Mouse (Mus musculus) CH12.LX (cell line): ENCODE data around the gene Zfp770. TPM values are rescaled to one million over a fixed set of nuclear protein-coding genes. Genes with fewer than 3 reads are reported as not detected.

ENCODE experiments used
- DNase-seq: peaks from one replicate; pipeline ENCODE4 v3.0.0-alpha.2; 2013; ENCODE audit errors: extremely low read depth
- H3K27ac ChIP-seq: 2 replicates; pipeline ENCODE4 v1.5.1; 2012; ENCODE audit warnings: low read depth, mild to moderate bottlenecking, control low read depth, moderate library complexity; ENCODE audit not compliant: insufficient read depth
- H3K27me3 ChIP-seq: replicated peaks from 2 replicates; pipeline ENCODE3; 2012; ENCODE audit warnings: inconsistent platforms
- H3K36me3 ChIP-seq, 2 experiments: replicated peaks in 1 of 2; 2 replicates each; pipeline versions ENCODE3 to v1.6.1; 2012; ENCODE audit warnings: inconsistent platforms in 1 of 2, low read length in 1 of 2, mild to moderate bottlenecking in 1 of 2, mixed read lengths in 1 of 2, moderate library complexity in 1 of 2; ENCODE audit not compliant: control insufficient read depth in 1 of 2, insufficient read depth in 1 of 2
- H3K4me1 ChIP-seq, 2 experiments: 2 replicates each; pipeline ENCODE4 v1.6.1; 2012; ENCODE audit warnings: inconsistent platforms in 1 of 2, moderate library complexity in 1 of 2; ENCODE audit not compliant: insufficient read depth in 2 of 2, control insufficient read depth in 1 of 2
- H3K4me2 ChIP-seq: 2 replicates; pipeline ENCODE4 v1.6.1; 2012; ENCODE audit warnings: low read depth, mild to moderate bottlenecking, control low read depth; ENCODE audit not compliant: poor library complexity, insufficient read depth, severe bottlenecking
- H3K4me3 ChIP-seq, 3 experiments: fragments of 150-350 bp in 1 of 3; sonication (generic) in 1 of 3; replicated peaks in 1 of 3; 2 replicates each; pipeline versions ENCODE3 to v1.5.1; 2011 to 2012; ENCODE audit warnings: low read depth in 2 of 3, low read length in 2 of 3, mild to moderate bottlenecking in 2 of 3, moderate library complexity in 2 of 3, control low read depth in 1 of 3, improper control_type of control experiment in 1 of 3, inconsistent platforms in 1 of 3, mixed read lengths in 1 of 3; ENCODE audit not compliant: poor library complexity in 1 of 3
- H3K79me2 ChIP-seq: replicated peaks from 2 replicates; pipeline ENCODE4 v1.6.1; 2012; ENCODE audit warnings: mild to moderate bottlenecking, moderate library complexity; ENCODE audit not compliant: control insufficient read depth, poor library complexity, insufficient read depth, severe bottlenecking; ENCODE audit errors: extremely low read depth
- H3K9ac ChIP-seq: 2 replicates; pipeline ENCODE4 v1.6.1; 2012; ENCODE audit warnings: low read depth, mild to moderate bottlenecking, control low read depth, moderate library complexity; ENCODE audit not compliant: insufficient read depth
- H3K9me3 ChIP-seq: replicated peaks from 2 replicates; pipeline ENCODE3; 2012; ENCODE audit warnings: low read length, inconsistent platforms, mixed read lengths
- BHLHE40 ChIP-seq: IDR thresholded peaks from 2 replicates; pipeline ENCODE4 v1.6.1; 2011; ENCODE audit warnings: mild to moderate bottlenecking, low read depth, low read length, improper control_type of control experiment
- CHD2 ChIP-seq: IDR thresholded peaks from 2 replicates; pipeline ENCODE4 v1.6.1; 2011; ENCODE audit warnings: low read length, improper control_type of control experiment
- E2F4 ChIP-seq: IDR thresholded peaks from 2 replicates; pipeline ENCODE4 v1.6.1; 2011; ENCODE audit warnings: low read depth, low read length, improper control_type of control experiment; ENCODE audit not compliant: insufficient replicate concordance
- ELF1 ChIP-seq: IDR thresholded peaks from 2 replicates; pipeline ENCODE4 v1.6.1; 2014; ENCODE audit warnings: low read depth, mild to moderate bottlenecking, inconsistent platforms, low read length, improper control_type of control experiment
- EP300 ChIP-seq: IDR thresholded peaks from 2 replicates; pipeline ENCODE4 v1.6.1; 2011; ENCODE audit warnings: low read length, improper control_type of control experiment
- ETS1 ChIP-seq: conservative IDR thresholded peaks from 2 replicates; pipeline ENCODE4 v1.6.1; 2012; ENCODE audit warnings: low read depth, mild to moderate bottlenecking, inconsistent platforms, low read length, improper control_type of control experiment, moderate library complexity
- GABPA ChIP-seq: IDR thresholded peaks from 2 replicates; pipeline ENCODE4 v1.6.1; 2012; ENCODE audit warnings: low read depth, low read length, improper control_type of control experiment, inconsistent platforms; ENCODE audit not compliant: insufficient replicate concordance
- IRF4 ChIP-seq: IDR thresholded peaks from 2 replicates; pipeline ENCODE4 v1.6.1; 2014; ENCODE audit warnings: low read depth, mild to moderate bottlenecking, inconsistent platforms, low read length, improper control_type of control experiment
- JUN ChIP-seq: IDR thresholded peaks from 2 replicates; pipeline ENCODE4 v1.6.1; 2011; ENCODE audit warnings: low read depth, mild to moderate bottlenecking, low read length, improper control_type of control experiment, moderate library complexity; ENCODE audit not compliant: insufficient read depth
- KAT2A ChIP-seq: IDR thresholded peaks from 2 replicates; pipeline ENCODE4 v1.6.1; 2012; ENCODE audit warnings: low read length, improper control_type of control experiment, inconsistent platforms; ENCODE audit not compliant: insufficient replicate concordance
- MAZ ChIP-seq: IDR thresholded peaks from 2 replicates; pipeline ENCODE4 v1.6.1; 2012; ENCODE audit warnings: low read depth, mild to moderate bottlenecking, inconsistent platforms, low read length, improper control_type of control experiment, moderate library complexity
- MXI1 ChIP-seq: IDR thresholded peaks from 2 replicates; pipeline ENCODE4 v1.6.1; 2011; ENCODE audit warnings: mild to moderate bottlenecking, low read depth, low read length, improper control_type of control experiment
- NELFE ChIP-seq: IDR thresholded peaks from 2 replicates; pipeline ENCODE4 v1.6.1; 2011; ENCODE audit warnings: low read depth, low read length, improper control_type of control experiment
- NRF1 ChIP-seq: IDR thresholded peaks from 2 replicates; pipeline ENCODE4 v1.6.1; 2014; ENCODE audit warnings: low read depth, mild to moderate bottlenecking, inconsistent platforms, low read length, improper control_type of control experiment, moderate library complexity
- PAX5 ChIP-seq: IDR thresholded peaks from 2 replicates; pipeline ENCODE4 v1.6.1; 2012; ENCODE audit warnings: low read length, inconsistent platforms, mixed read lengths
- POLR2A ChIP-seq: IDR thresholded peaks from 2 replicates; pipeline ENCODE4 v1.6.1; 2011; ENCODE audit warnings: low read depth, mild to moderate bottlenecking, improper control_type of control experiment, low read length
- POLR2AphosphoS2 ChIP-seq: IDR thresholded peaks from 2 replicates; pipeline ENCODE4 v1.6.1; 2011; ENCODE audit warnings: low read depth, low read length, improper control_type of control experiment
- SMC3 ChIP-seq: IDR thresholded peaks from 2 replicates; pipeline ENCODE4 v1.6.1; 2011; ENCODE audit warnings: low read depth, low read length, improper control_type of control experiment
- USF1 ChIP-seq: IDR thresholded peaks from 2 replicates; pipeline ENCODE4 v1.6.1; 2014; ENCODE audit warnings: low read depth, mild to moderate bottlenecking, inconsistent platforms, low read length, improper control_type of control experiment
- ZC3H11A ChIP-seq: IDR thresholded peaks from 2 replicates; pipeline ENCODE4 v1.6.1; 2012; ENCODE audit warnings: low read depth, mild to moderate bottlenecking, inconsistent platforms, low read length, improper control_type of control experiment
- ZNF384 ChIP-seq: IDR thresholded peaks from 2 replicates; pipeline ENCODE4 v1.6.1; 2012; ENCODE audit warnings: low read depth, low read length, improper control_type of control experiment, inconsistent platforms
- dilution Hi-C: fragments of 300-500 bp; cut with MboI; formaldehyde crosslinking; loops from 2 replicates; pipeline ENCODE4 v1.14.3; 2020; ENCODE audit warnings: low sequenced_read_pairs; ENCODE audit not compliant: extremely low pct_unique_long_range_greater_than_20kb, extremely low pct_ligation_motif_present
- in situ Hi-C: fragments of 300-500 bp; cut with MboI; formaldehyde crosslinking; loops from 3 replicates; pipeline ENCODE4 v1.14.3; 2019; ENCODE audit warnings: low sequenced_read_pairs, low pct_ligation_motif_present, low pct_unique_long_range_greater_than_20kb, mixed read lengths
- polyA plus RNA-seq: library from polyadenylated mRNA; unstranded; fragments of >175 nt; gene quantifications from 2 replicates; pipeline ENCODE4 v1.2.1, GENCODE M21; 2012; ENCODE audit warnings: low read depth; ENCODE audit not compliant: insufficient read length
- total RNA-seq, 2 experiments: library from RNA; depleted of rRNA; stranded (reverse); fragments of 300-350 nt in 1 of 2; fragments of >200 nt in 1 of 2; gene quantifications; 2 replicates each; pipeline ENCODE4 v1.2.3; 2012 to 2014

The Zfp770 gene
- total and polyA plus RNA-seq, 3 experiments: 4.6 to 12.3 (median 9.9) TPM

GRCm38 (mm10) chr2:114205036-114205435 lies 3.8 kb upstream of the Zfp770 start:
- Histone ChIP-seq H3K4me2 (peak overlapping the region; percentile 29; the same call in 1 of the 2 replicates), H3K4me3 (no peak overlapping the region), H3K4me1 (peaks cover 0 to 2% of the 10 kb centered on the region in 2 experiments; a peak in 2 of 4 replicates), H3K9ac (no peak overlapping the region), H3K79me2 (peaks cover 8% of the 10 kb centered on the region), H3K36me3 (no peaks in the 10 kb centered on the region), H3K9me3 (no peaks in the 10 kb centered on the region), H3K27ac (no peak overlapping the region), H3K27me3 (peaks cover 7% of the 10 kb centered on the region)
- dilution Hi-C loops: no loop called here
- in situ Hi-C loops: no loop called here
- TF ChIP-seq POLR2AphosphoS2: no peak
- TF ChIP-seq ZNF384: no peak
- no peak for TF ChIP-seq MXI1
- no peak for TF ChIP-seq ETS1
- TF ChIP-seq SMC3: no peak
- DNase-seq: no peak

GRCm38 (mm10) chr2:114201574-114201973 lies 305 bp upstream of the Zfp770 start:
- peaks cover 7 to 11% of the 10 kb centered on the region in 2 experiments for H3K36me3 ChIP-seq
- no peak overlapping the region for H3K27ac ChIP-seq
- peaks cover 26% of the 10 kb centered on the region for H3K79me2 ChIP-seq
- DNase-seq: no peak
- TF ChIP-seq E2F4 (no peak), ZC3H11A (no peak), MAZ (no peak), USF1 (no peak), GABPA (no peak), POLR2A (no peak), ELF1 (no peak), NRF1 (no peak), JUN (no peak), MXI1 (no peak), CHD2 (no peak), EP300 (no peak), KAT2A (no peak), IRF4 (no peak), BHLHE40 (no peak), NELFE (no peak), PAX5 (no peak), ETS1 (no peak)
- TF ChIP-seq, all 38 proteins: peak for 0
- in situ Hi-C loops: no loop called here
- Histone ChIP-seq H3K9me3 (no peaks in the 10 kb centered on the region), H3K4me2 (peak overlapping the region; percentile 59; the same call in 1 of the 2 replicates), H3K4me1 (peaks cover 0 to 16% of the 10 kb centered on the region in 2 experiments; a peak in 2 of 4 replicates), H3K27me3 (peaks cover 6% of the 10 kb centered on the region), H3K4me3 (peak overlapping the region in 2 of 3 experiments; percentile 69 to 87), H3K9ac (no peak overlapping the region)
- dilution Hi-C loops: no loop called here
